Mouse (Mus musculus) cerebellum, adult 2 months (tissue): Measurements from ENCODE around the gene Crybg1. TPM values are rescaled to one million over a fixed set of nuclear protein-coding genes. Genes with fewer than 3 reads are reported as not detected.
A peak's percentile ranks its signal among the peaks of the same experiment; 100 is the strongest.

Experiments used
- DNase-seq, 2 experiments: peaks; one replicate each; pipeline ENCODE4 v3.0.0; 2021
- H3K27ac ChIP-seq: fragments of 200-500 bp; 2 replicates; pipeline ENCODE4 v1.5.1; 2012; ENCODE audit warnings: low read length, control low read depth, inconsistent platforms; ENCODE audit not compliant: insufficient read depth
- H3K27me3 ChIP-seq: fragments of 200-500 bp; 2 replicates; pipeline ENCODE4 v1.6.1; 2012; ENCODE audit warnings: inconsistent platforms, mild to moderate bottlenecking, low read length, moderate library complexity; ENCODE audit not compliant: control insufficient read depth, insufficient read depth
- H3K4me1 ChIP-seq: fragments of 200-500 bp; 2 replicates; pipeline ENCODE4 v1.6.1; 2011; ENCODE audit warnings: low read length; ENCODE audit not compliant: control insufficient read depth, insufficient read depth
- H3K4me3 ChIP-seq: fragments of 200-500 bp; replicated peaks from 2 replicates; pipeline ENCODE3; 2011; ENCODE audit warnings: mild to moderate bottlenecking, low read depth, low read length, control low read depth; ENCODE audit not compliant: insufficient read depth
- CTCF ChIP-seq: fragments of 200-500 bp; IDR thresholded peaks from 2 replicates; pipeline ENCODE4 v1.5.1; 2011; ENCODE audit warnings: low read depth, mild to moderate bottlenecking, control low read depth, low read length, moderate library complexity, borderline replicate concordance; ENCODE audit not compliant: insufficient read depth
- POLR2A ChIP-seq: fragments of 200-500 bp; IDR thresholded peaks from 2 replicates; pipeline ENCODE4 v1.6.1; 2011; ENCODE audit warnings: low read length, control low read depth, borderline replicate concordance; ENCODE audit not compliant: insufficient read depth
- WGBS: fragments of 180-500 bp; shearing (Covaris S2); methylation state at CpG from one replicate; pipeline ENCODE4 v1.1.7; 2018; 5-methylcytosine and 5-hydroxymethylcytosine counted together
- polyA plus RNA-seq: library from polyadenylated mRNA; depleted of rRNA; stranded (reverse); fragments of >200 nt; gene quantifications from 2 replicates; pipeline ENCODE4 v1.2.3, GENCODE M21; 2012; rRNA removed

Crybg1 gene
- polyA plus RNA-seq, 1 experiment = 0.18 TPM

GRCm38 (mm10) chr10:43910032-43910872 is 238.4 kb downstream of the Crybg1 start:
- H3K4me3 ChIP-seq = no peak overlapping the region
- H3K27ac ChIP-seq = no peak overlapping the region
- 78% methylated on average over 12 of the region's 12 CpGs for WGBS
- no peak for DNase-seq
- TF ChIP-seq CTCF (no peak), POLR2A (no peak)
- H3K4me1 ChIP-seq = no peaks in the 10 kb centered on the region
- H3K27me3 ChIP-seq = no peaks in the 10 kb centered on the region

DNA sequence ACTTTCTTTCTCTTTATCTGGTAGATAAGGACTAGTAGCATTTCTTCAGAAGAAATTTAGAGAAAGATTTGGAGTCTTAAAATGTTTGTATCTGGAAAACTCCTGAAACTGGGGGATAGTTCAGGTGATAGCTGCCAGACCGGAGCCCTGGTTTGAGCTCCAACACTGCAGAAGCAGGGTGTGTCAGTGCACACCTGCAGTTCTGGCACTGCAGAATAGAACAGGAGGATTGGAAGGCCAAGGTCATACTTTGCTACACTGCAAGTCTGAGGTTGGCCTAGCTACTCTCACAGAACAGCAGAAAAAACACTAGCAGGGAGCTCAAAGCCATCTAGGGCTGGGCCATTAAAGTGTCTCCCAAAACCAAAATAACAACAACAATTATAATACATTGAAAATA is 244.1 kb downstream of the Crybg1 start:
- Histone ChIP-seq H3K4me1 (no peaks in the 10 kb centered on the region; the same call in none of the 2 replicates), H3K27me3 (no peaks in the 10 kb centered on the region), H3K4me3 (no peak overlapping the region), H3K27ac (no peak overlapping the region)
- no peak for DNase-seq
- WGBS = 91% methylated on average over 1 of the region's 1 CpGs
- no peak for TF ChIP-seq CTCF
- no peak for TF ChIP-seq POLR2A

DNA sequence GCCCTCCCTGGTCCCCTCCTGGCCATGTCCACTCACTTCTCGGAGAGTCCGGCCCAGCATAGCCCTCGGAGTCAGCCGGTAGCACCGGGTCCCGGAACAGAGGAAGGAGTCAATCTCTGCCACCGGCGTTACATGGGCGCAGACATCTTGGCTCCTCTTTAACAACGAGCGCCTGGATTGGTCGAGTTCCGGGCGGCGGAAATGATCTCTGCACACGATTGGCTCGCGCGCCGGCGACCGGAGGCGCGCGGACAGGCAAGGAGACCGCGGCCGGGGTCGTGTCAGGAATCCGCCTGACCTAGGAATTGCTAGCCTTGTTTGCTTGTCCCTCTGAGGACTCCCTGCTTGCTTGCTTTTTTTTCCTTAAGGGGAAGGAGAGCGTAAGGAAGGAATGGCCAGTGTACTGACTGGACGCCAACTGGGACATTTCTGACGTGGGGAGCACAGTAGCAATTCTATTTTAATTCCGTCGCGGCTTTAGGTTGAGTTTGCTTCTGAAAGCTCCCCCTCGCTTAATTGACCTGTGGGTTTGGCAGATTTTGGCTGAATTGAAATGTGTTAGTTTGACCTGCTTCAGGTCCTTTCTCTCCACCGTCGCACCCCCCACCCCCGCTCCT is 247.0 kb downstream of the Crybg1 start, which contains the start of the genes Qrsl1 and Rtn4ip1:
Qrsl1 (minus strand) TSS at position 168 of the 617 bp plus-strand sequence.
Rtn4ip1 (plus strand) TSS at position 230 of the 617 bp plus-strand sequence.
- Histone ChIP-seq H3K4me1 (no peaks in the 10 kb centered on the region; the same call in none of the 2 replicates), H3K4me3 (peak within 1 kb of the TSS; percentile 100), H3K27ac (peak within 1 kb of the TSS; percentile 94), H3K27me3 (no peaks in the 10 kb centered on the region)
- peak; percentile 64; the same call in 1 of the 2 replicates for TF ChIP-seq POLR2A
- TF ChIP-seq CTCF = no peak
- peak; percentile 94 to 96 for DNase-seq
- under 1% methylated on average over 40 of the region's 40 CpGs for WGBS

- TF ChIP-seq CTCF = no peak
- TF ChIP-seq POLR2A = no peak
- H3K27ac ChIP-seq = peak overlapping the region; percentile 52; the same call in 1 of the 2 replicates
- WGBS = 8% methylated on average over 30 of the region's 30 CpGs
- H3K27me3 ChIP-seq = no peaks in the 10 kb centered on the region
- H3K4me1 ChIP-seq = no peaks in the 10 kb centered on the region; the same call in none of the 2 replicates
- no peak for DNase-seq
- peak overlapping the region; percentile 100 for H3K4me3 ChIP-seq
Measured at GRCm38 (mm10) chr10:43900883-43901570, 247.6 kb downstream of the Crybg1 start.

Other genes starting within 250 kb of the Crybg1 start
- 24.9 and 25.9 TPM in 2 replicates for gene Qrsl1, start 247.1 kb downstream of the Crybg1 start, polyA plus RNA-seq
- 19.5 and 20.0 TPM in 2 replicates for gene Rtn4ip1, start 247.0 kb downstream of the Crybg1 start, polyA plus RNA-seq
- 19.6 and 21.2 TPM in 2 replicates for gene Atg5, start 119.5 kb upstream of the Crybg1 start, polyA plus RNA-seq